Mouse (Mus musculus) embryonic fibroblast, embryonic 13.5 days (primary cell): ENCODE data around the gene Rgs12.

ENCODE experiments used
- CTCF ChIP-seq: IDR thresholded peaks from 2 replicates; pipeline ENCODE4 v1.5.1; 2011; ENCODE audit warnings: mild to moderate bottlenecking, control low read depth, low read length, moderate library complexity, borderline replicate concordance; ENCODE audit not compliant: insufficient read depth
- POLR2A ChIP-seq: IDR thresholded peaks from 2 replicates; pipeline ENCODE4 v1.6.1; 2011; ENCODE audit warnings: low read depth, mild to moderate bottlenecking, control low read depth, low read length, moderate library complexity

- no peak for TF ChIP-seq CTCF
- no peak for TF ChIP-seq POLR2A
Observed at GRCm38 (mm10) chr5:34976540-34977292, 27.5 kb downstream of the Rgs12 start.
